Mouse (Mus musculus) liver (tissue): ENCODE measurements around the gene Setd2.

Experiments used
- DNase-seq: peaks from one replicate; pipeline ENCODE4 v3.0.0-alpha.2; 2020; ENCODE audit warnings: mixed read lengths

Gene Setd2

DNA sequence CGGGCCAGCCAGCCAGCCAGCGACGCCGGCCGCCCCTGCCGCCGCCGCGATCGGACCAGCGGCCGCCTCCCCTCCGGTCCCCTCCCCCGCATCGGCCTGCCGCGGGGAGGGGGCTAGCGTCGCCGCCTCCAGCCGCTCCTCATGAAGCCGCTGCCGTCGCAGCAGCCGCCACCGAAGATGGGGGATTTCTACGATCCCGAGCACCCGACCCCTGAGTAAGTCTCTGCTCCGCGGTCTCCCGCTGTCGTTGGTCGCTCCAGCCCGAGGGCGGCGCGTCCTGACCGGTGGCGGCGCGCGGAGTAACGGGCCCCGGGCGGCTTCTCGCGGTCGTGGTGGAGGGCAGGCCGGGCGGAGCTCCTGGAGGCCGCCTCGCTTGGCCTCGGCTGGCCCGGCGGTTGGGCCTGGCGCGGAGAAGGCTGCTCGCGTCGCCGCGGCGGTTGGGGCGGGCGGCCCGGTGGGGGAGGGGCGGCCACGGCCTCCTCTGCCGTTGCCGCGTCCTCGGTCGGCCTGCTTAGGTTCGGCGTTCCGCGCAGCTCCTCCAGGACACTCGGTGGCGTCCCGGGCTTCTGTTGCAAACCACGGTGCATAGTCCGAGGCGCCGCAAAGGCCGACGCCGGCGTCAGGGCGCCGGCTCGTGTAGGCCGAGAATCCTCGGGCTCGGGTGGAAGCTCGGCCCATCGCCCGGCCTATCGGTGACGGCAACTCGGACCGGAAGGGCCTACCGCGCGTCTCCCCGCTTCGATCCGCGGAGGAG is at the start of gene Setd2:
Gene Setd2 (plus strand): TSS at position 60 of the 754 bp plus-strand sequence.
- peak; percentile 80 for DNase-seq

GRCm38 (mm10) chr9:110488841-110489240 is 43.6 kb upstream of the Setd2 start:
- DNase-seq = no peak

GRCm38 (mm10) chr9:110490913-110491312 is 41.5 kb upstream of the Setd2 start:
- DNase-seq = peak; percentile 40

GRCm38 (mm10) chr9:110525737-110526136 is 6.7 kb upstream of the Setd2 start:
- DNase-seq = no peak

DNA sequence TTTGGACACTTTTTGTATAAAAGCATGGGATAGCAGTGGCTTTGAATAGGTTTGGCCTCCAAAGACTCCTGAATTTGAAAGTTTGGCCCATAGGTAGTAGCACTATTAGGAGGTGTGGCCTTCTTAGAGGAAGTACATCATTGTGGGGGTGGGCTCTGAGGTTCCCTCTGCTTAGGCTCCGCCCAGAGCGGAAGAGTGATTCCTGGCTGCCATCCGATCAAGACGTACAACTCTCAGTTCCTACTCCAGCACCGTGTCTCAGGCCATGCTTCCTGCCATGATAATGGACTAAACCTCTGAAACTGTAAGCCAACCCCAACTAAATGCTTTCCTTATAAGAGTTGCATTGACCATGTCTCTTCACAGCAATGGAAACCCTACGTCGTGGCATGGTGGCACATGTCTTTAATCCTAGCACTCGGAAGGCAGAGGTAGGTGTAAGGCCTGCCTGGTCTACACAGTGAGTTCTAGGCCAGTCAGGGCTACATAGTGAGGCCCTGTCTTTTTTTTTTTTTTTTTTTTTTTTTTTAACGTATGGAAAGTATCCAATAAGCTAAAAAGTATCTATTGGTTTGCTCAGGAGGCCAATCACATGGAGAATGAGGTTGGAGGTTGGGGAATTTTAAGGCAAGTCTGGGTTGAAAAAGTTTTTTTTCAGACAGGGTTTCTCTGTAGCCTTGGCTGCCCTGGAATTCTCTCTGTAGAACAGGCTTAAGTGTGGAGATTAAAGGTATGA is 3.2 kb upstream of the Setd2 start:
- peak; percentile 66 for DNase-seq

GRCm38 (mm10) chr9:110530650-110531049 is 1.7 kb upstream of the Setd2 start:
- DNase-seq = no peak

DNA sequence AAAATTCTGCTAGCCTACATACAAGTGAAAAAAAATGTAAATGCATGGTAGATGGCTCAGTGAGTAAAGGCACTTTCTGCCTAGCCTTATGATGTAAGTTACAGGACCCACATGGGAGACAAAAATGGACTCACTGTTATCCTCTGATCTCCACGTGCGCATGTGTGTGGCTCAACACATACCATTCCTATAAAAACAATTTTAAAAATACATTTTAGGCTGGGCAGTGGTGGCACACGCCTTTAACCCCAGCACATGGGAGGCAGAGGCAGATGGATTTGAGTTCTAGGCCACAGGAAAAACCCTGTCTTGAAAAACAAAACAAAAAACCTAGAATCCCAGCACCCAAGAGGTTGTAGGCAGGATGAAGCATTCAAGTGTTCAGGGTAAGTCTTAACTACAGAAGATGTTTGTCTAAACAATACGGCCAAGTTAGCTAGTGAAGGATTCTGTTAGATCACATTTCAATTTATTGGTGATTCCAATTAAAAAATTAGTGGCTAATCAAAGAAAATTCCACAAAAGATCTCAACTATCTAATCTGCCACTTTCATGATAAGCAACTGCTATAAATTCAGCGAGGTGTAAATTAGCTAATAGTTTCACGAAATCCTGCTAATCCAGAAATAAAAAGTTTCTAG is 1.1 kb upstream of the Setd2 start:
- DNase-seq = no peak

DNA sequence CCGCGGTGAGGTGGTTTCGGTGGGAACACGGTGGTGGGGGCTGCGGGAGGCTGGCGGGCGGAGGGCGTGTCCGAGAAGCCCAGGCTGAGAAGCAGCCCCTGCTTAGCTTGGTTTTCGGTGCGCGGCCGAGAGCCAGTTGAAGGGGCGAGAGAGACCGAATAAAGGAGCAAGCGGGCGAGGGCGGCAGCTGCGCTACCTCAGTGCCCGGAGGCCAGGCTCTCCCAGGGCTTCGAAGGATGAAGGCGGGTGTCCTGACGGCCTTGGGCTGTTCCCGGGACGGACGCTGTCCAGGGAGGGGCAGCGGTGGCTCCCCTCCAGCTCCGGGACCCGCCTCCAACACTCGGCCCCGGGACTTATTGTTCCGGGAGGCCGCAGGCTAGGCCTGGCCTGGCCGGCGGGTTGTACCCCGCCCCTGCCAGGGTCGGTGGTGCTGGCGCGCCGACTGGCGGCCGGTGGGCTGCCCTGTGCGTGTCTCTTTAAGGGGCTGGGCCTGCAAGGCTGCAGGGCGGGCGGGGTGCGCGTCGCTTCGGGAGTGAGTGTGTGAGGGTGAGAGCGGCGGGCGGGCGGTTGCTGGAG is 395 bp upstream of the Setd2 start:
- DNase-seq = peak; percentile 98

GRCm38 (mm10) chr9:110533645-110534044 is 1.2 kb downstream of the Setd2 start:
- no peak for DNase-seq

- DNase-seq = no peak
Observed at GRCm38 (mm10) chr9:110535114-110535513, 2.7 kb downstream of the Setd2 start.

- DNase-seq = no peak
Observed at GRCm38 (mm10) chr9:110536636-110537035, 4.2 kb downstream of the Setd2 start.

GRCm38 (mm10) chr9:110538511-110538910 is 6.1 kb downstream of the Setd2 start:
- no peak for DNase-seq

GRCm38 (mm10) chr9:110541988-110542387 is 9.6 kb downstream of the Setd2 start:
- DNase-seq = no peak

- DNase-seq = peak; percentile 21
Observed at GRCm38 (mm10) chr9:110548261-110548660, 15.9 kb downstream of the Setd2 start.

- no peak for DNase-seq
Observed at GRCm38 (mm10) chr9:110568309-110568708, 35.9 kb downstream of the Setd2 start.

DNA sequence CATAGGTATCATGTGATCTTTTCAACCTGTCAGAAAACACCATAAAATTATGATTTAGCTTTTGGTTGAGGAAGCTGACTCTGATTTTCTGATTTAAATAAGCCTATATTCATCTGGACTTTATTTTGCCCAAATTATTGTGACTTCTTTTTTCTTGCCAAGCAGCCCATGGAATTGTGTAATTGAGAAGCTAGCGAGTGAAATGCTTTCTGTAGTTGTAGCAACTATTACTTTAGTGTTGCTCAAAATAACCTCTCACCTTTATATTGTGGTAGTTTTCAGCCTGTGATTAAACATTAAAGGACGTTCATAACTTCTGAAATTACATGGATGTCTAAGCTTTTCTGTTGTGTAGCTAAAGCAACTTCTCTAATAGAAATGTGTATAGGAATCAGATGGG is 49.8 kb downstream of the Setd2 start:
- DNase-seq = no peak

GRCm38 (mm10) chr9:110583521-110583920 is 51.1 kb downstream of the Setd2 start:
- no peak for DNase-seq

GRCm38 (mm10) chr9:110611471-110611870 is 79.1 kb downstream of the Setd2 start:
- no peak for DNase-seq

- no peak for DNase-seq
Observed at GRCm38 (mm10) chr9:110617081-110617480, 84.7 kb downstream of the Setd2 start.

GRCm38 (mm10) chr9:110620180-110620579 is 87.8 kb downstream of the Setd2 start:
- no peak for DNase-seq

- DNase-seq = no peak
Observed at GRCm38 (mm10) chr9:110620685-110621084, 88.3 kb downstream of the Setd2 start.

DNA sequence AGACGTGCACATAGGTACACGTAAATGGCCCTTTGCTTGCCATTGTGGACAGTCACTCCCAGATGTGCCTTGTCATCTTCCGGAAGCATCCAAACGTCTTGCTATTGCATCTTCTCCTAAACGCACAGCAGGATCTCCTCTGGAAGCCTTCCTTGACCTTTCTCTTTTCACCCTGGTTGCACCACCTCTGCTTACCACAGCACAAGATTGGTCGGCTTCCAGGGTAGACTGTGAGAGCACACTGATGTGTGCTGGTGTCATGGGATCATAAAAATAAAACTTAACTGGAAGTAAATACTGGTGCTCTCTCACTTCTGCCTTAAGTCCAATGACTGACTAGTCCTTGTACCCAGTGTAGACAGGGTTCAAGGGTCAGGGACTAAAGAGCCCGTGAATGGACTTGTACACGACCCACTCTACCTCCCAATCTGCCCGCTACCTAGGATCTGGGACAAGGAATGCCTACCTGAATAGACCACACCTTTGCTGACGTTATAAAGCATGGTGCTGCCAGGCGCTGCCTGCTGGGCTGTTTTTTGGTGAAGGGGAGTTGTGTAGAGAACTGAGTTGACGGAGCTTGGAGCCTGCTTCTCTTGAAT is 90.3 kb downstream of the Setd2 start:
- no peak for DNase-seq
